Comparison of ENCODE assay signal across 14 mouse cellular contexts in genomic region chr10:33144911-33145310, GRCm38 (mm10).
"Had no signal": no experiment of that assay in that cellular context is flagged by ENCODE, and none has a peak within 500 bp of the region (broad histone marks: within the 10 kb centered on the region; RNA-seq: fewer than 3 reads in every experiment).

No protein-coding gene starts in this region.

- H3K27ac ChIP-seq: kidney, postnatal 0 days; limb, embryonic 15.5 days; liver, embryonic 12.5 days; midbrain, embryonic 10.5 days; midbrain, embryonic 15.5 days; stomach, embryonic 15.5 days had no signal

- H3K4me3 ChIP-seq: limb, embryonic 15.5 days; liver, embryonic 12.5 days; midbrain, embryonic 10.5 days; midbrain, embryonic 15.5 days; stomach, embryonic 15.5 days had no signal

- H3K27me3 ChIP-seq: limb, embryonic 15.5 days; liver, embryonic 12.5 days; midbrain, embryonic 15.5 days; stomach, embryonic 15.5 days had no signal

- H3K4me1 ChIP-seq: limb, embryonic 15.5 days; liver, embryonic 12.5 days; midbrain, embryonic 10.5 days; midbrain, embryonic 15.5 days; stomach, embryonic 15.5 days had no signal

- H3K4me2 ChIP-seq: limb, embryonic 15.5 days; liver, embryonic 12.5 days; lung, embryonic 14.5 days; midbrain, embryonic 15.5 days; stomach, embryonic 15.5 days had no signal

- ATAC-seq: liver, embryonic 12.5 days; midbrain, embryonic 15.5 days had no signal

- H3K36me3 ChIP-seq: limb, embryonic 15.5 days; liver, embryonic 12.5 days; midbrain, embryonic 10.5 days; midbrain, embryonic 15.5 days; stomach, embryonic 15.5 days had no signal

- DNase-seq: kidney, adult 11 months; kidney, adult 9 months; kidney, postnatal 36 days; lung, embryonic 14.5 days; lung, postnatal 10 days; lung, postnatal 4 days; right cerebral cortex, postnatal 14 days; thymus, postnatal 36 days had no signal

- H3K9ac ChIP-seq: limb, embryonic 15.5 days; liver, embryonic 12.5 days; lung, embryonic 14.5 days; midbrain, embryonic 15.5 days; stomach, embryonic 15.5 days had no signal

- H3K9me3 ChIP-seq: limb, embryonic 15.5 days; liver, embryonic 12.5 days; midbrain, embryonic 10.5 days; midbrain, embryonic 15.5 days; stomach, embryonic 15.5 days had no signal
